Mouse (Mus musculus) testis, postnatal 10 days (tissue): ENCODE results near the gene Zscan4-ps3.
"Not testable (repeated sequence)": the region's sequence is repeated elsewhere in the genome, so short reads cannot be mapped to it uniquely, and the experiment has no call there.

ENCODE experiments used
- DNase-seq: peaks from one replicate; pipeline ENCODE4 v3.0.0; 2021; ENCODE audit warnings: low spot score

Zscan4-ps3 gene

GRCm38 (mm10) chr7:11609008-11609407, at the start of gene Zscan4-ps3:
Gene Zscan4-ps3 (plus strand): TSS chr7:11609308.
- not testable (repeated sequence) for DNase-seq

DNA sequence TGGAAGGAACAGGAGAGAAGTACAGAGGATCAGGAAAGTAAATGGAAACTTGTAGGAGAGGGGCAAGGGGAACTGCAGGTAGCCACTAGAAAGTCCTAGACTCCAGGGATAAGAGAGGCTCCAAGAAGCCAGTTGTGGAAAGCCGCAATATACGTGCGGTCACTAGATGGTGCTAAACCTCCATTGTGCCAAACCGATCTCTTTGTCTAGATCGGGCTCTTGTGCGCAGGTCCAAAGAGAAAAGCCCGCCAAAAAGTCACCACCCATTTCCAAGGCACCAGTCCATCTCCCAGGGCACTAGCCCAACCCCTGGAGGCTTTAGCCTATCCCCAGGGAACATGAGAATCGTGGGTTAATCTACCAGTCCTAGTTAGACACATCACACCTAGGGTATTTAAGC, 8.0 kb downstream of the Zscan4-ps3 start:
- peak; percentile 40 for DNase-seq
